Mouse (Mus musculus) kidney, embryonic 16.5 days (tissue): Measurements from ENCODE around the gene Wfdc18. TPM values are rescaled to one million over a fixed set of nuclear protein-coding genes. Genes with fewer than 3 reads are reported as not detected.

Experiments
- ATAC-seq: fragments of 200-750 bp; cut with Nextera tagmentation; 2 replicates; pipeline ENCODE4 v1.8.0; 2017; ENCODE audit warnings: moderate TSS enrichment; ENCODE audit not compliant: low FRiP score, low TSS enrichment
- H3K27ac ChIP-seq: fragments of 300-500 bp; sonication (generic); 2 replicates; pipeline ENCODE4 v1.5.1; 2014; ENCODE audit warnings: low read length
- H3K27me3 ChIP-seq: fragments of 300-500 bp; sonication (generic); 2 replicates; pipeline ENCODE4 v1.6.1; 2014; ENCODE audit warnings: low read length, control low read depth, mixed read lengths; ENCODE audit not compliant: insufficient read depth
- H3K36me3 ChIP-seq: fragments of 300-500 bp; sonication (generic); 2 replicates; pipeline ENCODE4 v1.6.1; 2014; ENCODE audit warnings: low read length, control low read depth, mixed read lengths; ENCODE audit not compliant: insufficient read depth
- H3K4me1 ChIP-seq: fragments of 300-500 bp; sonication (generic); 2 replicates; pipeline ENCODE4 v1.6.1; 2014; ENCODE audit warnings: low read length, control low read depth, mixed read lengths; ENCODE audit not compliant: insufficient read depth
- H3K4me2 ChIP-seq: fragments of 300-500 bp; sonication (generic); replicated peaks from 2 replicates; pipeline ENCODE4 v1.6.1; 2014; ENCODE audit warnings: low read depth, low read length
- H3K4me3 ChIP-seq: fragments of 300-500 bp; sonication (generic); 2 replicates; pipeline ENCODE4 v1.5.1; 2014; ENCODE audit warnings: mild to moderate bottlenecking, low read length
- H3K9ac ChIP-seq: fragments of 300-500 bp; sonication (generic); replicated peaks from 2 replicates; pipeline ENCODE4 v1.6.1; 2014; ENCODE audit warnings: low read length
- H3K9me3 ChIP-seq: fragments of 300-500 bp; sonication (generic); 2 replicates; pipeline ENCODE4 v1.6.1; 2016; ENCODE audit warnings: low read length, control low read depth
- WGBS: fragments of 180-500 bp; shearing (Covaris S2); extraction: QIAGEN DNeasy Blood & Tissue Kit; methylation state at CpG from one replicate; pipeline ENCODE4 v1.1.7; 2014; 5-methylcytosine and 5-hydroxymethylcytosine counted together
- polyA plus RNA-seq: library from polyadenylated mRNA; unstranded; fragments of >200 nt; fragmentation: Nextera tagmentation; extraction: Ambion mirVana; gene quantifications from 2 replicates; pipeline ENCODE4 v1.2.1, GENCODE M21; 2015

Gene Wfdc18
- polyA plus RNA-seq, 1 experiment from 2014 or later = not detected

GRCm38 (mm10) chr11:83713925-83714324, 5.1 kb downstream of the Wfdc18 start:
- Histone ChIP-seq H3K9me3 (no peaks in the 10 kb centered on the region), H3K9ac (no peak overlapping the region), H3K36me3 (no peaks in the 10 kb centered on the region), H3K4me2 (no peak overlapping the region), H3K4me3 (no peak overlapping the region), H3K27ac (no peak overlapping the region), H3K4me1 (no peaks in the 10 kb centered on the region), H3K27me3 (no peaks in the 10 kb centered on the region)
- WGBS = 66% methylated on average over 2 of the region's 2 CpGs
- no peak for ATAC-seq

GRCm38 (mm10) chr11:83717042-83717665, 8.3 kb downstream of the Wfdc18 start:
- Histone ChIP-seq H3K9me3 (no peaks in the 10 kb centered on the region), H3K4me2 (no peak overlapping the region), H3K4me3 (no peak overlapping the region), H3K4me1 (no peaks in the 10 kb centered on the region), H3K36me3 (no peaks in the 10 kb centered on the region), H3K27ac (no peak overlapping the region), H3K27me3 (no peaks in the 10 kb centered on the region), H3K9ac (no peak overlapping the region)
- 84% methylated on average over 6 of the region's 6 CpGs for WGBS
- ATAC-seq = no peak

- H3K27ac ChIP-seq = no peak overlapping the region
- no peak overlapping the region for H3K4me3 ChIP-seq
- no peaks in the 10 kb centered on the region for H3K36me3 ChIP-seq
- ATAC-seq = no peak
- H3K4me1 ChIP-seq = no peaks in the 10 kb centered on the region
- H3K27me3 ChIP-seq = no peaks in the 10 kb centered on the region
- H3K9me3 ChIP-seq = no peaks in the 10 kb centered on the region
- H3K4me2 ChIP-seq = no peak overlapping the region
- no peak overlapping the region for H3K9ac ChIP-seq
These were observed 12.0 kb downstream of the Wfdc18 start for GRCm38 (mm10) chr11:83720766-83721165.

GRCm38 (mm10) chr11:83728757-83729432, 20.1 kb downstream of the Wfdc18 start:
- no peak for ATAC-seq
- Histone ChIP-seq H3K9me3 (peaks cover 2% of the 10 kb centered on the region), H3K4me2 (no peak overlapping the region), H3K4me3 (no peak overlapping the region), H3K9ac (no peak overlapping the region), H3K27me3 (no peaks in the 10 kb centered on the region), H3K36me3 (no peaks in the 10 kb centered on the region), H3K4me1 (no peaks in the 10 kb centered on the region), H3K27ac (no peak overlapping the region)
- 59% methylated on average over 3 of the region's 3 CpGs for WGBS

- 100% methylated on average over 1 of the region's 1 CpGs for WGBS
- H3K36me3 ChIP-seq = no peaks in the 10 kb centered on the region
- H3K27me3 ChIP-seq = no peaks in the 10 kb centered on the region
- no peak overlapping the region for H3K4me3 ChIP-seq
- H3K27ac ChIP-seq = no peak overlapping the region
- H3K9me3 ChIP-seq = peaks cover 6% of the 10 kb centered on the region
- H3K4me1 ChIP-seq = no peaks in the 10 kb centered on the region
- no peak for ATAC-seq
- H3K9ac ChIP-seq = no peak overlapping the region
- H3K4me2 ChIP-seq = no peak overlapping the region
These were observed 22.3 kb downstream of the Wfdc18 start for GRCm38 (mm10) chr11:83731116-83731515.

- ATAC-seq = no peak
- Histone ChIP-seq H3K9ac (no peak overlapping the region), H3K4me3 (no peak overlapping the region)
These were observed 24.3 kb downstream of the Wfdc18 start for GRCm38 (mm10) chr11:83733071-83733640.

GRCm38 (mm10) chr11:83734215-83734614, 25.4 kb downstream of the Wfdc18 start:
- Histone ChIP-seq H3K36me3 (no peaks in the 10 kb centered on the region), H3K4me3 (no peak overlapping the region), H3K27ac (no peak overlapping the region), H3K4me1 (no peaks in the 10 kb centered on the region), H3K27me3 (no peaks in the 10 kb centered on the region; the same call in 1 of the 2 replicates), H3K9me3 (peaks cover 6% of the 10 kb centered on the region), H3K9ac (no peak overlapping the region), H3K4me2 (no peak overlapping the region)
- no peak for ATAC-seq
- WGBS = 90% methylated on average over 1 of the region's 1 CpGs

More at GRCm38 (mm10) chr11:83733071-83733640, 24.3 kb downstream of the Wfdc18 start:
- Histone ChIP-seq H3K36me3 (no peaks in the 10 kb centered on the region), H3K27me3 (no peaks in the 10 kb centered on the region; the same call in 1 of the 2 replicates), H3K9me3 (peaks cover 6% of the 10 kb centered on the region), H3K27ac (no peak overlapping the region), H3K4me1 (no peaks in the 10 kb centered on the region), H3K4me2 (no peak overlapping the region)
- 77% methylated on average over 5 of the region's 5 CpGs for WGBS

GRCm38 (mm10) chr11:83735881-83736280, 27.1 kb downstream of the Wfdc18 start:
- no peaks in the 10 kb centered on the region for H3K4me1 ChIP-seq
- H3K36me3 ChIP-seq = no peaks in the 10 kb centered on the region
- H3K4me3 ChIP-seq = no peak overlapping the region
- no peak overlapping the region for H3K4me2 ChIP-seq
- no peak overlapping the region for H3K27ac ChIP-seq
- H3K9me3 ChIP-seq = peaks cover 6% of the 10 kb centered on the region
- 75% methylated on average over 2 of the region's 2 CpGs for WGBS
- ATAC-seq = no peak
- H3K27me3 ChIP-seq = no peaks in the 10 kb centered on the region; the same call in 1 of the 2 replicates
- H3K9ac ChIP-seq = no peak overlapping the region

GRCm38 (mm10) chr11:83737109-83737558, 28.3 kb downstream of the Wfdc18 start:
- H3K36me3 ChIP-seq = no peaks in the 10 kb centered on the region
- H3K4me2 ChIP-seq = no peak overlapping the region
- peaks cover 6% of the 10 kb centered on the region for H3K9me3 ChIP-seq
- H3K4me3 ChIP-seq = no peak overlapping the region
- ATAC-seq = no peak
- H3K27ac ChIP-seq = no peak overlapping the region
- 68% methylated on average over 3 of the region's 3 CpGs for WGBS
- no peaks in the 10 kb centered on the region; the same call in 1 of the 2 replicates for H3K27me3 ChIP-seq
- no peak overlapping the region for H3K9ac ChIP-seq
- no peaks in the 10 kb centered on the region for H3K4me1 ChIP-seq

GRCm38 (mm10) chr11:83739241-83739640, 30.4 kb downstream of the Wfdc18 start:
- H3K27ac ChIP-seq = no peak overlapping the region
- H3K4me2 ChIP-seq = no peak overlapping the region
- no peak overlapping the region for H3K4me3 ChIP-seq
- no peak for ATAC-seq
- H3K4me1 ChIP-seq = 0 out of 2 replicates have a peak, but pooled peaks cover 4% of the 10 kb centered on the region
- H3K9ac ChIP-seq = no peak overlapping the region
- no peaks in the 10 kb centered on the region for H3K9me3 ChIP-seq
- 26% methylated on average over 5 of the region's 5 CpGs for WGBS
- no peaks in the 10 kb centered on the region; the same call in 1 of the 2 replicates for H3K27me3 ChIP-seq
- no peaks in the 10 kb centered on the region for H3K36me3 ChIP-seq
